Mouse (Mus musculus): ENCODE results near the gene Mrpl18.

DNA sequence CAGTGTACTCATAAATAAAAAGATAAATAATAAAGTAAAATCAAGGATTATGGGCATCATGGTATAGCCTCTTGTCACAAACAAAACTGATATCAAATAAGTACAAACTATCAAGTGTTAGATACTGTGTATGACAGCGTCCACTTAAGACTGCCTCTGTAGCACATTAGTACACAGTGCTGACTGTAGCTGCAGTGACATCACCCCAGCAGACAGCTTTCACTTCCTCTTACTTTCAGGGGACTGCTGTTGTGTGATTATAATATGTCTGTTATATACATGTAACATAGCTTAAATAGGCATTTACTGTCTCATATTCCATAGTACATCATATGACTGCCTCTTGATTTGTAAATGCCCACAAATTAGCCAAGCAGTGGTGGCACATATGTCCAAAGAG is 4.9 kb upstream of the Mrpl18 start:
- TF ChIP-seq CHD1 (IDR thresholded peaks at IDR 0.05; ENCODE audit: low read depth, low read length) (no peak), CTCF (IDR thresholded peaks at IDR 0.05 in 2 of 3, conservative IDR thresholded peaks at IDR 0.05 in 1 of 3; ENCODE audit: control insufficient read depth in 1 of 3, insufficient read depth in 1 of 3, low read depth in 2 of 3, low read length in 3 of 3, poor library complexity in 1 of 3, severe bottlenecking in 1 of 3) (no peak), POLR2A (IDR thresholded peaks at IDR 0.05; ENCODE audit: control insufficient read depth in 1 of 2, insufficient read depth in 1 of 2, low read depth in 1 of 2, low read length in 2 of 2, poor library complexity in 1 of 2) (no peak), POLR2AphosphoS2 (IDR thresholded peaks at IDR 0.05; ENCODE audit: low read length) (no peak), MAX (IDR thresholded peaks at IDR 0.05; ENCODE audit: low read length) (no peak), USF1 (IDR thresholded peaks at IDR 0.05; ENCODE audit: low read depth, low read length) (no peak), ZNF384 (IDR thresholded peaks at IDR 0.05; ENCODE audit: low read depth, low read length) (no peak), ELF1 (IDR thresholded peaks at IDR 0.05; ENCODE audit: low read depth, low read length) (no peak), ZKSCAN1 (IDR thresholded peaks at IDR 0.05; ENCODE audit: low read depth, low read length) (no peak), TBP (IDR thresholded peaks at IDR 0.05; ENCODE audit: low read depth, low read length) (no peak), GABPA (IDR thresholded peaks at IDR 0.05; ENCODE audit: low read depth, low read length) (no peak), MAZ (IDR thresholded peaks at IDR 0.05; ENCODE audit: low read depth, low read length) (no peak)

All from MEL (cell line).